Mouse (Mus musculus) regulatory T cell (primary cell): ENCODE data around the gene Rmnd1.
"Not testable (repeated sequence)": the region's sequence is repeated elsewhere in the genome, so short reads cannot be mapped to it uniquely, and the experiment has no call there.

Experiments
- in situ Hi-C: fragments of 300-600 bp; cut with MboI, MseI; formaldehyde crosslinking; loops from one replicate; pipeline ENCODE4 v1.15.1; 2025; ENCODE audit warnings: high pct_unique_total_duplicates

The Rmnd1 gene

DNA sequence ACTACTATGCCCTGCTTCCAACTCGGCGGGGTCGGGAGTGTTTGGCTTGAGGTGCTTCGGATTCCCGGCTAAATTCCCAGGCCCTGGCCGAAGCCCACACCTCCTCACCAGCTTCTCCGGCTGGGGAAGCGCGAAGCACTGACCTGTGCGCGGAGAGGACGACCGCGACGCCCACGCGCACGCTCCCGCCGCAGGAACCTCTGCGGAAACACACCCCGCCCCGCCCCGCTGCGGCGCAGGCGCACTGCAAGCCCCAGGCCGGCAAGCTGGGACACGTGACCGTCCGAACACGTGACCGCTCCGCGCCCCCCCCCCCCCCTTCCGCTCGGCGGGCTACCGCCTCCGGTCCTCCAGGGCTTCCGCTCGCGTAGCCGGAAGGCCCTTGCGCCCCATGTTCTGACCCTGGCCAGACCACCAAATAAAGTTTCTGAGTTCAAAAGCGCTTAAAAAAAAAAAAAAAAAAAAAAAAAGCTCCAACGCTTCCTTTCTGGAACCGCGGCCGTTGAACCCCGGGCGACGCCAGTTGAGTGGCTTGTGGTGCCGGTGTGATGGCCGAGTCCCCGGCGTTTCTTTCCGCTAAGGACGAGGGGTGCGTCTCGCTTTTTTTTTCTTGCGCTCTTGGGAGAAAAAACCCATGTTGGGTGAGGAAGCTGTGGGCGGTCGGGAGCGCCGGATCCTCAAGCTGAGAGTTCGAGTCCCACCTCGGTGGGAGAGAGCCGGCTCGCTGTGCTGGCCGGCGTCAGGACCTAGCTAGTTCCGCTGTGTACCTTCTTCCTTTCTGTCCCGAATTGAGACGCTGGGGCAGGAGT, at the start of gene Rmnd1, which contains the start of gene Armt1:
Gene Rmnd1 (minus strand): TSS at position 266 of the 809 bp plus-strand sequence.
Gene Armt1 (plus strand): TSS at position 345 of the 809 bp plus-strand sequence.
- in situ Hi-C loops = no loop called here

DNA sequence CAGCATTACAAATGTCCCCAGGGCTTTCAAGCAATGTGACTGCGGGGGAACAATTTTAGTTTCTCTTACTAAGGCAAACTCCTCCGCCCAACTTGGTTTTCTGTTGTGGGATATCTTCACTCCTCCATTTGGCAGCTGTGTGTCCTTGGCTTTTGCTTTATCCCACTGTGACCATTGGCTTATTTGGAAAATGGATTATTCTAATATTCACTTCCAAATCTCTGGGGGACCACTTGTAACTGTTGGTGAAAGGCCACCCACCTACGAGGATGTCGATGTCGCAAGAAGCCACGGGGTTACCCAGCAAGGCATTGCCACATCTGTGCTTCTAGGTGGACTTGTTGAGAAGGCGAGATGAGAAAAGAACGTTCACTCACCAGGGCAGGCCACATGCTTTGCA, 49.5 kb upstream of the Rmnd1 start:
- in situ Hi-C loops = no loop called here

DNA sequence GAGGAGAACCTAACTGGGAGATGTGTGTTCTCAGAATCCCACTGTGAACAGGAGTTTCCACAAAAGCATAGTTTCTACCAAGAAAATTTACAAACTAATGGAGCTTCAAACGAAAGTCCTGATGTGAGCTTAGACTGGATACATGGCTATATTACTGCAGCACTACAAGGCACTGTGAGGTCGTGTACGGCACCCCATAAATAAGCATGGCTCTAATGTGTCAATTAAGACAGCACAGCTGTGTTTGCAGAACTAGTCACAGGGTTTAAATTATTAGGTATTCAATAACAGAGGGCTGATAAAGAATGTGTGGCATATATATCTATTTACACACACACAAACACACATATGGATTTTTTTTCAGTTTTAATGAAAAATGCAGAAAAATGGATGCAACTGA, 48.7 kb upstream of the Rmnd1 start:
- in situ Hi-C loops = no loop called here

- in situ Hi-C loops = loop anchor here (10.0 kb wide), 1 partner anchor 318 kb away; no protein-coding TSS in a partner anchor
Measured at GRCm38 (mm10) chr10:4476604-4477003, 44.4 kb upstream of the Rmnd1 start.

DNA sequence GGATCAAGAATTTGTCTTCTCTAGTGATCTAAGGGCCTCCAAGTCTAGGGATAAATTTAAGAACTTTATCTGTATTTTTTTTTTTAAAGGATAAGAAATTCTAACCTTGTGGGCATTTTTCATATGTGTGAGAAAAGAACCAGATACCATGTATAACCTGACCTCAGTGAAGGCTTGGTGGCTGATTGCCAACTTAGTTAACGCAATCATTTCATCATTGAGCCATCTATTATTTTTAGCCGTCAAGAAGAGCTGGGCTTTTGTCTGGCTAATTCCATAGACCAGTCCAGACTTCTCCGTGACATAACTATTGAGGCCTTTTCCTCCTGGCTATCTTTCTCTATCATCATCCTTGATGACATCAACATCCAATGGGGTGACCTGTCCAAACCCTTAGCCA, 43.2 kb upstream of the Rmnd1 start:
- in situ Hi-C loops = loop anchor here (10.0 kb wide), 1 partner anchor 319 kb away; no protein-coding TSS in a partner anchor

GRCm38 (mm10) chr10:4473591-4473993, 41.4 kb upstream of the Rmnd1 start:
- in situ Hi-C loops = loop anchor here (10.0 kb wide), 1 partner anchor 321 kb away; no protein-coding TSS in a partner anchor

DNA sequence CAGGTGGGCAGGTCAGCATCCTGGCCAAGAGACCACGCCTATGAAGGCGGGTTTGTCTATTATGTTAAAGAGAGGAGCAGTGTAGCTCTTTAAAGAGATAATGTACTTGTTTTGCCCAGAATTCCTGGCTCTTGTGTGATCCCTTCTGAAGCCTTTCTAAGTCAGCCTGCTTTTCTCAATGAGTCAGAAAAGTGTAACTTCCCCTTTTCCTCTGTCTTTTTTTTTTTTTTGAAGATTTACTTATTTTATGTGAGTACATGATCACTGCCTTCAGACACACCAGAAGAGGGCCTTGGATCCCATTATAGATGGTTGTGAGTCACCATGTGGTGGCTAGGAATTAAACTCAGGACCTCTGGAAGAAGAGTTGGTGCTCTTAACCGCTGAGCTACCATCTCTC, 37.2 kb upstream of the Rmnd1 start:
- in situ Hi-C loops = no loop called here

GRCm38 (mm10) chr10:4465799-4466198, 33.6 kb upstream of the Rmnd1 start:
- in situ Hi-C loops = no loop called here

DNA sequence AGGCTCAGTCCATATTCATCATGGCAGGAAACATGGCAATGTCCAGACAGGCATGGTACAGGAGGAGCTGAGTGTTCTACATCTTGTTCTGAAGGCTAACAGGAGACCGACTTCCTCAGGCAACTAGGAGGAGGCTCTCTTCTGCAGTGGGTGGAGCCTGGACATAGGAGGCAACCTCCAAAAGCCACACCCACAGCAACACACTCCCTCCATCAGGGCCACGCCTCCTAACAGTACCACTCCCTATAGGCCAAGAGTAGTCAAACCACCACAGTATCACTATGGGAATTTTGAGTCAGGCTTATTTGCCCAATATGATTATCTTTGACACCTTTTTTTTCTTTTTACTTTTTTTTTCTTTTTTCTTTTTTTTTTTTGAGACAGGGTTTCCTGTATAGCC, 28.0 kb upstream of the Rmnd1 start:
- in situ Hi-C loops = no loop called here

DNA sequence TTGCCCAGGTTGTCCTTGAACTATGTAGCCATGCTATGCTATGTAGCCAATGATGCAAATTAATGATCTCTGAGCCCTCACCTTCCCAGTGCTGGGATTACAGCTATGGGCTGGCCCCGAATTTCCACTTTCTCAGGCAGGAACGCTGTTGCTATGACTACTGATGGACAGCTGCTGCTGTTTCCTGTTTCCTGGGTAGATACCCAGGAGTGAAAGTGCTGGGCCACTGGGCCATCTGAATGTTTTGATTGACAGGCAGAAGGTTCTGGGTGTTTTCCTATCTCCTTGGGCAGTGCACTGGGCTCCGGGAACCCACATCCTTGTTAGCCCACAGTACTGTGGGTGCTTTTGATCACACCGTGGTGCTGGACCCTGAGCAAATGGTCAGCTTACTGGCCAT, 24.2 kb upstream of the Rmnd1 start:
- in situ Hi-C loops = no loop called here

GRCm38 (mm10) chr10:4435416-4435815, 3.2 kb upstream of the Rmnd1 start:
- in situ Hi-C loops = no loop called here

- in situ Hi-C loops = not testable (repeated sequence)
Measured at GRCm38 (mm10) chr10:4433871-4434270, 1.7 kb upstream of the Rmnd1 start.

GRCm38 (mm10) chr10:4432996-4433755, 988 bp upstream of the Rmnd1 start:
- in situ Hi-C loops = no loop called here

DNA sequence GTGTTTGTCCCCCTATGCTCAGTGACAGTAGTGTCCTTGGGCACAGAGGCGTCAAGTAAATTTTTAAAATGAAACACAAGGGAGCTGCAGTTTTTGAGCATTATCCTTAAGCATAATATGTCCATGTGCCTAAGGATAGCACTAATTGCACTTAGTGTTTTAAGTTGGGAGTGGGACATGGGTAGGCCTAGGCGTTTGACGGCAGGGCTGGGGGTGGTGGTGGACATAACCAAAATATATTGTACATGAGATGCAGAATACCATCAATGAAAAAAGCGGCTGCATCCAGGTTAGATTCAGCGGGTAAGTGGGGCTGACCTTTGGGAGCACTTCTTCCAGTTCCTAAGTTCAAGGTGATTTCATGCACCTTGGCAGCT, 454 bp downstream of the Rmnd1 start:
- in situ Hi-C loops = no loop called here

DNA sequence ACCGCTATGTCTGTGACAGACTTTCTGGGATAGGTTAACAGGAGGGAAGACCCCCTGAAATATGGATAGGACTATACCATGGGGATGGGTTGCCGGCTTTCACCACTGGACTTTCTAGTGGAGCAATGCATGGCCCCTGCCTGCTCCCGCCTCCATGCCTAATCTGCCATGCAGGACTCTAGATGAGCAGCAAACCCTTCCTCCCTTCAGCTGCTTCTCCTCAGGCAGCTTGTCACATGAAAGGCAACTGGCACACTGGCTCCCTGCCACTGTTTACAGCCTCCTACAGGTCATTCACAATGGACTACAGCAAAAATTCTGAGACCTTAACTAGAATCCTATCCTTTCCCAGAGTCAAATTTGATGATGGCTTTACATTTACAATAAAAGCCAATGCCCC, 1.4 kb downstream of the Rmnd1 start:
- in situ Hi-C loops = no loop called here

- in situ Hi-C loops = no loop called here
Measured at GRCm38 (mm10) chr10:4430399-4430798, 1.8 kb downstream of the Rmnd1 start.

GRCm38 (mm10) chr10:4425245-4425644, 6.9 kb downstream of the Rmnd1 start:
- in situ Hi-C loops = loop anchor here (5.0 kb wide), 1 partner anchor 33 kb away; no protein-coding TSS in a partner anchor

DNA sequence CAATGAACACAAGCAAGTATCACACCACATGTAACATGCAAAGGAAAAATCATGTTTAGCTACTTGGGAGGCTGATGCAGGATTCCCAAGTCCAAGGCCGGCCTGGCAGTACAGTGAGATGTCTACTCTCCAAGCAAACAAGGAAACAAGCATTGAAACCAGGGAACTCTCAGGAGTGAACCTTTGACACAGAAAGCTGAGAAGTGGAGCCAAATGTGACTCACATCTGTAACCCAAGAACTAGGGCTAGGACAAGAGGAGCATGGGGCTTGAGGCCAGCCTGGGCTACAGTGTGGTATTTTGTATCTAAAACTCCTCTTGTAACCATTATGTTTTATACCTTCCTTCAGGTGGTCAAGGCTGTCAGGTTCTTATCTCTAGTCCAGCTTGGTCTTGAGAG, 25.0 kb downstream of the Rmnd1 start:
- in situ Hi-C loops = loop anchor here (5.0 kb wide), 1 partner anchor 760 kb away; no protein-coding TSS in a partner anchor

DNA sequence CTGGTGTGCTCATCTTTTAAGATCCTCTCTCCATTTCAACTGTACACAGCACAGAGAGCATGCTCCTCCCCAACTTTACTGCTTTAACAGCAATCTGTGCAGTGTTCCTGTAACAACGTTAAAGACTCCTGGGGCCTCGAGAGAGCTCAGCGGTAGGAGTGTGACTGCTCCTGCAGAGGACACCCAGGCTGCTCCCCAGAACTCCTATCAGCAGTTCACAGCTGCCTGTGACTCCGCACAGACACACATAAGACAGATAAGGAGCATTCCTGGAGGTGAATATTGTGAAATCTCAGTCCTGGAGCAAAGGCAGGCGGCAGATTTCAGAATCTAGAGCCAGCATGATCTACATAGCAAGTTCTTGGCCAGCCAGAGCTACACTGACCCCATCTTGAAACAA, 26.7 kb downstream of the Rmnd1 start:
- in situ Hi-C loops = loop anchor here (5.0 kb wide), 1 partner anchor 762 kb away; no protein-coding TSS in a partner anchor

DNA sequence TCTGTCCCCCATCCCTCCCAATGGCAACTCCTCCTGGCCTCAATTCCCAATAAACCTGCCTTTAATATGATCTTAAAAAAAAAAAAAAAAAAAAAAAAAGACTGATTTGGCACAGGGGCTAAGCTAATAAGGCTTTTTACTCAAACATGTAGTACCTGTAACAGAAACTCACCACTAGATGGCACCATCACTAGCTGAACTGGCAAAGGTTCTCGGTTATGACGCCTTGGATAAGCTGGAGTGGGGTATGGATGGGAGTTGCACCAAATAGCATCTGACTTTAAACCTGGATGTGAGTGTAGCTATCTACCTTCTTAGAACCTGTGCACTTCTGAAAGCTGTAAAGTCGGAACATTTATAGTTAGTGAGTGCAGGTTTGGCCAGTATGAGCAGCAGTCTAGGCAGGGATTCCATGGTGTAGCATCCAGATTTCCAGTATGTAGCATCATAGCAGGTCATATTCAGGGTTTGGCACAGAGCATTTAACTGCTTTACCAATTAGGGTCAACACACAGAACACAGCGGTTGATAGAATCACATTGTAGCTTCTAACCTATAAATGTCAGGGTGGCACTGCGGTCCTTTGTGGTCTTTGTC, 27.2 kb downstream of the Rmnd1 start:
- in situ Hi-C loops = loop anchor here (5.0 kb wide), 1 partner anchor 762 kb away; no protein-coding TSS in a partner anchor

- in situ Hi-C loops = loop anchor here (25.0 kb wide), 1 partner anchor 1414 kb away; the partner anchor contains the start of genes Fbxo5 and Mtrf1l
Measured at GRCm38 (mm10) chr10:4398058-4398457, 34.1 kb downstream of the Rmnd1 start.

DNA sequence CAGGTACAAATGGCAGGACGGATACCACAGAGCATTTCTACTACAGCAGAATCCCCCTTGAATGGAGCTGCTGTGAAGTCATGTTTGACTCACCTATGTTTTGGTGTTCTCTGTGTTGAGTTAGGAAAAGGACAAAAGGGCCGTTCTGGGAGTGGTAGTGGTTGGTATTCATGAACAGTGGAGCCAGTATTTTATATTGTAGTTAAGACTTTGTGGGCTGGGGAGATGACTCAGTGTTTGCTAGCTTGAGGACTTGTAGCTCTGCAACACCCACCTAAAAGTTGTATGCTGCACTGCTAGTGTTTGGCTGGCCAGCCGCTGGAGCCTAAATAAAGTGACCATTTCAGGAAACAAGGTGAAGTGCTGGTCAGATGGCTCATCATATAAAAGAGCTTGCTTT, 36.9 kb downstream of the Rmnd1 start:
- in situ Hi-C loops = loop anchor here (25.0 kb wide), 1 partner anchor 1417 kb away; the partner anchor contains the start of genes Fbxo5 and Mtrf1l
